Mouse (Mus musculus) layer of hippocampus, adult 8-10 months (tissue): Measurements from ENCODE around the gene Mgst3. TPM values are rescaled to one million over a fixed set of nuclear protein-coding genes. Genes with fewer than 3 reads are reported as not detected.
"Not testable (repeated sequence)": the region's sequence is repeated elsewhere in the genome, so short reads cannot be mapped to it uniquely, and the experiment has no call there.

ENCODE experiments used
- DNase-seq, 2 experiments: peaks; one replicate each; pipeline ENCODE4 v3.0.0; 2022; ENCODE audit warnings: low spot score in 2 of 2
- total RNA-seq, 4 experiments: library from RNA; stranded (reverse); gene quantifications; 2 replicates each; pipeline ENCODE4 v1.2.4; 2022

Mgst3 gene
- total RNA-seq, 4 experiments from 2014 or later, result 67.6 to 74.1 (median 67.9) TPM

- DNase-seq, result no peak
Observed at GRCm38 (mm10) chr1:167360268-167360667, 33.4 kb downstream of the Mgst3 start.

GRCm38 (mm10) chr1:167358731-167359130 lies 34.9 kb downstream of the Mgst3 start:
- no peak for DNase-seq

GRCm38 (mm10) chr1:167357387-167357786 lies 36.3 kb downstream of the Mgst3 start:
- DNase-seq, result no peak

GRCm38 (mm10) chr1:167352403-167352802 lies 41.2 kb downstream of the Mgst3 start:
- no peak for DNase-seq

- no peak for DNase-seq
Observed at GRCm38 (mm10) chr1:167350597-167351415, 42.8 kb downstream of the Mgst3 start.

GRCm38 (mm10) chr1:167349815-167350596 lies 43.6 kb downstream of the Mgst3 start, which contains the start of gene Aldh9a1:
Aldh9a1 (plus strand) TSS chr1:167349991.
- peak; percentile 84 to 87 for DNase-seq

- not testable (repeated sequence) for DNase-seq
Observed at GRCm38 (mm10) chr1:167349206-167349605, 44.4 kb downstream of the Mgst3 start.

- DNase-seq, result not testable (repeated sequence)
Observed at GRCm38 (mm10) chr1:167345994-167346520, 47.6 kb downstream of the Mgst3 start.

- no peak for DNase-seq
Observed at GRCm38 (mm10) chr1:167342831-167343230, 50.8 kb downstream of the Mgst3 start.

GRCm38 (mm10) chr1:167340910-167341528 lies 52.6 kb downstream of the Mgst3 start:
- no peak for DNase-seq

GRCm38 (mm10) chr1:167340111-167340787 lies 53.4 kb downstream of the Mgst3 start:
- DNase-seq, result no peak

- no peak for DNase-seq
Observed at GRCm38 (mm10) chr1:167339177-167339781, 54.4 kb downstream of the Mgst3 start.

GRCm38 (mm10) chr1:167337463-167338095 lies 56.1 kb downstream of the Mgst3 start:
- DNase-seq, result peak; percentile 77 to 96

GRCm38 (mm10) chr1:167336398-167336797 lies 57.2 kb downstream of the Mgst3 start:
- no peak for DNase-seq

GRCm38 (mm10) chr1:167331106-167331505 lies 62.5 kb downstream of the Mgst3 start:
- no peak for DNase-seq

GRCm38 (mm10) chr1:167328776-167329175 lies 64.9 kb downstream of the Mgst3 start:
- peak in 1 of 2 experiments; percentile 24 for DNase-seq
